Mouse (Mus musculus) forebrain, embryonic 16.5 days (tissue): ENCODE measurements at regions not wholly inside any gene's neighbourhood (a gene's known extent, or its start where the extent isn't known, plus 50 kb on each side); places are given as distances from the start of the nearest gene placed in this dataset.
"Not testable (repeated sequence)": the region's sequence is repeated elsewhere in the genome, so short reads cannot be mapped to it uniquely, and the experiment has no call there.

Source experiments
- ATAC-seq: fragments of 200-750 bp; cut with Nextera tagmentation; 2 replicates; pipeline ENCODE4 v1.8.0; 2017; ENCODE audit warnings: mild to moderate bottlenecking, moderate library complexity
- H3K27ac ChIP-seq: fragments of 300-500 bp; sonication (generic); 2 replicates; pipeline ENCODE4 v1.5.1; 2014; ENCODE audit warnings: low read length, control low read depth
- H3K27me3 ChIP-seq: fragments of 300-500 bp; sonication (generic); replicated peaks from 2 replicates; pipeline ENCODE4 v1.6.1; 2014; ENCODE audit warnings: low read length; ENCODE audit not compliant: control insufficient read depth, insufficient read depth
- H3K36me3 ChIP-seq: fragments of 300-500 bp; sonication (generic); 2 replicates; pipeline ENCODE4 v1.6.1; 2014; ENCODE audit not compliant: control insufficient read depth, insufficient read depth
- H3K4me1 ChIP-seq: fragments of 300-500 bp; sonication (generic); replicated peaks from 2 replicates; pipeline ENCODE4 v1.6.1; 2014; ENCODE audit warnings: low read length; ENCODE audit not compliant: control insufficient read depth, insufficient read depth
- H3K4me2 ChIP-seq: fragments of 300-500 bp; sonication (generic); 2 replicates; pipeline ENCODE4 v1.6.1; 2014; ENCODE audit warnings: mild to moderate bottlenecking, low read length, control low read depth
- H3K4me3 ChIP-seq: fragments of 300-500 bp; sonication (generic); replicated peaks from 2 replicates; pipeline ENCODE4 v1.5.1; 2014; ENCODE audit warnings: mild to moderate bottlenecking, low read length, control low read depth
- H3K9ac ChIP-seq: fragments of 300-500 bp; sonication (generic); replicated peaks from 2 replicates; pipeline ENCODE4 v1.6.1; 2014; ENCODE audit warnings: low read depth, low read length, control low read depth
- H3K9me3 ChIP-seq: fragments of 300-500 bp; sonication (generic); 2 replicates; pipeline ENCODE4 v1.6.1; 2016; ENCODE audit warnings: low read length; ENCODE audit not compliant: control insufficient read depth
- WGBS: fragments of 180-500 bp; shearing (Covaris S2); extraction: QIAGEN DNeasy Blood & Tissue Kit; methylation state at CpG from one replicate; pipeline ENCODE4 v1.1.7; 2014; 5-methylcytosine and 5-hydroxymethylcytosine counted together

DNA sequence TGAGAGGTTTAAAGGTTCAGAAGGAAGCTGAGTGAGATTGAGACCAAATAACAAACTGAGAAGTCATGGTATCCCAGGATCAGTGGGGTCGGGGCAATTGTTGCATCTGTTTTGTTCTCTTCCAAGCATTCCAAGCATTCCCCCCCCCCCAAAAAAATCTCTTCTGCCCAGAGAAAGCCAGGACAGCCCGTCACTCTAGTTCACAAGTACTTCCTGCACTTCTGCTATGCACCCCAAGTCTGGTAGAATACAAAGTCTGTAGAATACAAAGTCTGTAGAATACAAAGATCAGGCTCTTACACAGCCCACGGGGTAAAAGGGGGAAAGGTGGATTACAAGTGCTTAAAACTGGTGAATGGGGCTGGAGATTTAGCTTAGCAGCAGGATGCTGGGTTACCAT is 99.5 kb upstream of the Rad23b start:
- Histone ChIP-seq H3K9ac (no peak overlapping the region), H3K27ac (no peak overlapping the region), H3K9me3 (no peaks in the 10 kb centered on the region), H3K4me2 (no peak overlapping the region), H3K36me3 (no peaks in the 10 kb centered on the region), H3K27me3 (no peaks in the 10 kb centered on the region), H3K4me1 (peaks cover 5% of the 10 kb centered on the region; the same call in 1 of the 2 replicates), H3K4me3 (no peak overlapping the region)
- no peak for ATAC-seq
- 32% methylated on average over 3 of the region's 3 CpGs for WGBS

DNA sequence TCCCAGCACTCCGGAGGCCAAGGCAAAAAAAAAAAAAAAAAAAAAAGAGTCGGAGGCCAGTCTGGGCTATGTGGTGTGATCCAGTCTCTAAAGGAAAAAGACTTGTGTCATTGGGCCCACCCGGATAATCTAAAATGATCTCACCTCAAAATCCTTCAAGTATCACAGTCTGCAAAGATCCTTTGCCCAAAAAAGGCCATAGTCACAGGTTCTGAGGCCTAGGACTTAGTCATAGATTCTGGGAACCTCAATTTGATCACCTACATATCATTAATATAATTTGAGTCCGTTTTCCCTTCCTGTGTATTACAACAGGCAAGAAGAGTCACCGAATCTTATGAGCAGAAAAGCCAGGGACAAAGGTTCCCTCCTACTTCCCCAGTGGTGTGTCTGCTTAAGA is 98.3 kb upstream of the Rad23b start:
- H3K27me3 ChIP-seq: no peaks in the 10 kb centered on the region
- no peak for ATAC-seq
- H3K27ac ChIP-seq: no peak overlapping the region
- H3K9ac ChIP-seq: no peak overlapping the region
- WGBS: 73% methylated on average over 5 of the region's 5 CpGs
- H3K9me3 ChIP-seq: no peaks in the 10 kb centered on the region
- H3K36me3 ChIP-seq: no peaks in the 10 kb centered on the region
- H3K4me3 ChIP-seq: no peak overlapping the region
- peaks cover 5% of the 10 kb centered on the region; the same call in 1 of the 2 replicates for H3K4me1 ChIP-seq
- no peak overlapping the region for H3K4me2 ChIP-seq

DNA sequence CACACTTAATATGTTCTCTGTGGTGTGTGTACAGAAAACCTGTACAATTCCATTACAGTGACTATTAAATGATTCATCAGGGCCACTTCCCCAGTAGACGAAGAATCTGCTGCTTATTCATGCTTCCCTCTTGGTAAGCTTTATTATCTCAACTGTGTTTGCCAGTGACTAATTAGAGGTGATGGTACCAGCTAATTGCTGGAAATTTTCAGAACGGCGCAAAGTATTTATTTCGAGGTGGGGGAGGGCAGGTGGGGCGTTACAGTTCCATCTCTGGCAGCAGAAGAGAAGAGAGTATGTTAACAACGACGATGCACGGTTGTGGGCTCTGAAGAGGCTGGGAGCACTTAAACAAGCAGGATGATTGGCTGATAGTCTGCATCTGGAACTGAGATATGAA is 96.1 kb upstream of the Rad23b start:
- Histone ChIP-seq H3K27ac (no peak overlapping the region), H3K27me3 (no peaks in the 10 kb centered on the region), H3K9ac (no peak overlapping the region), H3K36me3 (no peaks in the 10 kb centered on the region), H3K4me2 (no peak overlapping the region), H3K9me3 (no peaks in the 10 kb centered on the region), H3K4me1 (peaks cover 3% of the 10 kb centered on the region; the same call in 1 of the 2 replicates), H3K4me3 (no peak overlapping the region)
- ATAC-seq: peak; percentile 38; the same call in 1 of the 2 replicates
- WGBS: 23% methylated on average over 8 of the region's 8 CpGs

DNA sequence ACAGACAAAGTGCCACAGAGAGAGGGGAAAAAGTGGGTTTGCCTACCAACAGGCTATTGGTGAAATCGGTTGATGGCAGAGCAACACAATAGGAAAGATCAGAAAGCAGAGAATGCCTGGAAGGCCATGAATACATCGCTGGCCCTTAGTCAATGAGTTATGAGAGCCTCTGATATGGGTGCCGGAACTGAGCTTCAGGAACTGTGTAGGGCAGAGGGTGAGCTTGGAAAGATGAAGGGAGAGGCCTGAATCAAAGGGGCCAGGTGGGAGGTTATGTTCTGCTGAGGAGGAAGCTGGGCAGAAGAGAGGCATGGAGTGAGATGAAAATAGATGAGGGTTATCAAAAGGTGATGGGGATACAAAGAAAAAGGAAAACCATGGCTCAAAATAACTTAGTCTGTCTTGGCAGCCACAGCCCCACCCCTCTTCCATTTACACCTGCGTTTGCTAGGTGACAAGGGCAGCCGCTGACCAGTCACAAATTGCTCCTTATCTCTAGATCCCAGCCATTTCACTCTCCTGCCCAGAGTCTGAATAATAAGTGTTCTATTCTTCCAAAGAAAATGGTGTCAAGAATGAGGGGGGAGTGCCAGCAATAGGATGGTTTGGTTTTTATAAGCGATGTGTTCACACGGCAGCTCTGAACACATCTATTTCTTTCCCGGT is 77.7 kb upstream of the Rad23b start:
- ATAC-seq: no peak
- Histone ChIP-seq H3K36me3 (no peaks in the 10 kb centered on the region), H3K4me3 (no peak overlapping the region), H3K4me1 (no peaks in the 10 kb centered on the region), H3K4me2 (no peak overlapping the region), H3K27ac (no peak overlapping the region), H3K9ac (no peak overlapping the region), H3K27me3 (peaks cover 19% of the 10 kb centered on the region), H3K9me3 (no peaks in the 10 kb centered on the region)
- WGBS: 85% methylated on average over 8 of the region's 8 CpGs

DNA sequence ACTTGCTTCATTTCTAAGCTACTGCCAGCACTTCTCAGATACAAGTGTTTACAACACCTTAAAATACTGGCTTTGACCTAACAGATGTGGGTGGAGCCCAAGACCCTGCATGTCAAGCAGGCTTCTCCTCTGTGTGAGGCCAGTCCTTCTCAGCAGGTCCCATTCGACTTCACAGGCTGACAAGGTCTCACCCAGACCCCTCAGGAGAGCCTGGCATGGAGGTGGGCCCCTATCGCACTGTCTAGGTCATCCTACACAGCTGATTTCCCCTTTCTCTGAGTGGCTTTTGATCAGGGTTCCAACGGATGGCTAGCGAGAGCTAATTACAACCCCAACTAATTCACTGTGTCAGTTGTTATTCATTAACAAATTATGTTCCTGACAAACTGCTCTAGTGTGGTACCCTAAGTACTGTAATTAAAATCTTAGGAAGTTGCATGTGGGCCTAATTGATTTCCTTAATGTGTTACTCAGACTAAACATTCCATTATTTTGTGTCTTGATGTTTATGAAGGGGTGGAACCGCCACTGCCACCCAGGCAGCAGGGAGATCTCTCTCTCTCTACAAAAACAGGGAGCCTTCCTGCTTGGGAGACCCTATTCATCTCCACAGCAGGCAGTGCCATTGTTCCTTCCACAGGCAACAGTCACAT is 73.4 kb upstream of the Rad23b start:
- Histone ChIP-seq H3K9me3 (no peaks in the 10 kb centered on the region), H3K9ac (no peak overlapping the region), H3K4me3 (no peak overlapping the region), H3K36me3 (no peaks in the 10 kb centered on the region), H3K27me3 (peaks cover 22% of the 10 kb centered on the region), H3K27ac (no peak overlapping the region), H3K4me2 (no peak overlapping the region), H3K4me1 (no peaks in the 10 kb centered on the region)
- WGBS: 2% methylated on average over 5 of the region's 5 CpGs
- peak; percentile 33; the same call in 1 of the 2 replicates for ATAC-seq

DNA sequence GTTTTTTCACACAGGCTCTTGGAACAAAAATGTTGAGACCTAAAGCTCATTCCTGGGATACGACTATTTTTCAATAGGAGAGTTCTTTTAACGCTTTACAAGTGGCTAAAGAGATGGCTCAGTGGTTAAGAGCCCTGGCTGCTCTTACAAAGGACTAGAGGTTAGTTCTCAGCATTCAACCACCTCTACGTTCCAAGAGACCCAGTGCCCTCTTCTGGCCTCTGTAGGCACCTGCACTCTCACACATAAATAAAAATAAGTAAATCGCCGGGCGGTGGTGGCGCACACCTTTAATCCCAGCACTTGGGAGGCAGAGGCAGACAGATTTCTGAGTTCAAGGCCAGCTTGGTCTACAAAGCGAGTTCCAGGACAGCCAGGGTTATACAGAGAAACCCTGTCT is 70.5 kb upstream of the Rad23b start:
- 86% methylated on average over 8 of the region's 8 CpGs for WGBS
- not testable (repeated sequence) for ATAC-seq, H3K9me3 ChIP-seq, H3K27ac ChIP-seq, H3K36me3 ChIP-seq, H3K9ac ChIP-seq, H3K4me3 ChIP-seq, H3K4me2 ChIP-seq, H3K4me1 ChIP-seq
- H3K27me3 ChIP-seq: peaks cover 17% of the 10 kb centered on the region

DNA sequence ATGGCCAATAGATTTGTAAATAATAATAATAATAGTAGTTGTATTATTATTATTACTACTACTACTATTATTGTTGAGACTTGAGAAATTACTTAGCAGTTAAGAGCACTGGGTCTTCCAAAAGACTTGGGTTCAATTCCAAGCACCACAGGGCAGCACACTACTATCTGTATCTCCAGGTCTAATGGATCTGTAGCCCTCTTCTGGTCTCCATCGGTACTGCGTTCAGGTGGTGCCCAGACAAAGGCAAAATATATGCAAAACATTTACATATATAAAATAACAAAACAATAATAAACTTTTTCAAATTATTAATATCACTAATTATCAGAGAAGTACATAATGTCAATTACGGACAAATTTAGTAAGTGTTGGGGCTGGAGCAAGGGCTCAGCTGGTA is 69.1 kb upstream of the Rad23b start:
- ATAC-seq: no peak
- H3K4me1 ChIP-seq: no peaks in the 10 kb centered on the region
- H3K9ac ChIP-seq: no peak overlapping the region
- no peak overlapping the region for H3K4me3 ChIP-seq
- H3K36me3 ChIP-seq: no peaks in the 10 kb centered on the region
- H3K27me3 ChIP-seq: peaks cover 6% of the 10 kb centered on the region
- H3K4me2 ChIP-seq: no peak overlapping the region
- H3K9me3 ChIP-seq: no peaks in the 10 kb centered on the region
- 85% methylated on average over 3 of the region's 3 CpGs for WGBS
- H3K27ac ChIP-seq: no peak overlapping the region

DNA sequence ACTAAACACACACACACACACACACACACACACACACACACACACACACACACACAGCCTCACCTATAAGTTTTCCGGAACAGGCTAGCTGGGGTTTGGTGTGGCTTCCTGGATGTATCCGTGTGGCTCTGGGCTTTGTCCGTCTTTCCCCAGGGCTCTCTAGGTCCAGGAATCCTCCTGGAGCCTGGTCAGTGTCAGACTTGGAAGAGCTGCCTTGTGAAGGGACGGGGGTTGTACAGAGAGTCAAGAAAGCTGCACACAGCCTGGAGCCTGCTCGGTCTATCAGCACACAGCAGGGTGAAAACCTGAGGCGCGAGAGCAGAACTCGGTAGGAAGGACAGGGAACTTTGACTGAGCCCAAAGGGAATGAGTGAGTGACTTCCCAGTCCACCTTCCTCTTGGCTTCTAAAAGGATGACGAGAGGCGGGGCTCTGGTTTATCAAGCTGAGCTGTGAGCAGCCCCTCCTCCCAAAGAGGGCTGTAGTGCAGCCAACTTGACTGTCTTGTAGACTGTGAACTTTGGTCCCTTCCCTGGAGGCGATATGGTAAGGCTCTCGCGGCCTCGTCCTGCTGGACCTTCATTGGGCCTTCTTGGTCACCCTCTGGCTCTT is 68.3 kb upstream of the Rad23b start:
- H3K36me3 ChIP-seq: no peaks in the 10 kb centered on the region
- H3K9me3 ChIP-seq: no peaks in the 10 kb centered on the region
- peaks cover 3% of the 10 kb centered on the region for H3K27me3 ChIP-seq
- no peak for ATAC-seq
- H3K4me2 ChIP-seq: no peak overlapping the region
- 84% methylated on average over 14 of the region's 14 CpGs for WGBS
- H3K9ac ChIP-seq: no peak overlapping the region
- H3K27ac ChIP-seq: no peak overlapping the region
- H3K4me1 ChIP-seq: no peaks in the 10 kb centered on the region
- H3K4me3 ChIP-seq: no peak overlapping the region

DNA sequence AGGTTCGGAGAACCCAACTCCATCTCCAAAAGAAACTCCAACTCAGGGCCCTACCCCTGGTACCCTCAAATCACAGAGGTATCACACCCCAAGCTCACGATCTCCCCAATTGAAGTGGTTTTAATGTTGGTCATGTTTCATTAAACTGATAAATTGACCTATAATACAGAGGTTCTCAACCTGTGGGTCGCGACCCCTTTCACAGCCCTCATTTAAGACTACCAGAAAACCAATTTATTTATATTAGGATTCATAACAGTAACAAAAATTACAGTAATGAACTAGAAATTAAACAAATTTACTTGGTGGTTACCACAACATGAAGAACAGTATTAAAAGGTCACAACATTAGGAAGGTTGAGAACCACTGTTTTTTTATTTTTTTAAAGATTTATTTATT is 67.4 kb upstream of the Rad23b start:
- ATAC-seq: no peak
- Histone ChIP-seq H3K4me3 (no peak overlapping the region), H3K36me3 (no peaks in the 10 kb centered on the region), H3K27me3 (peaks cover 3% of the 10 kb centered on the region), H3K4me1 (no peaks in the 10 kb centered on the region), H3K4me2 (no peak overlapping the region), H3K27ac (no peak overlapping the region), H3K9ac (no peak overlapping the region), H3K9me3 (no peaks in the 10 kb centered on the region)
- WGBS: 92% methylated on average over 4 of the region's 4 CpGs
